Mouse (Mus musculus) embryonic fibroblast, embryonic 13.5 days (primary cell): ENCODE measurements around the gene Nr6a1.

Experiments used
- CTCF ChIP-seq: IDR thresholded peaks from 2 replicates; pipeline ENCODE4 v1.5.1; 2011; ENCODE audit warnings: mild to moderate bottlenecking, control low read depth, low read length, moderate library complexity, borderline replicate concordance; ENCODE audit not compliant: insufficient read depth
- POLR2A ChIP-seq: IDR thresholded peaks from 2 replicates; pipeline ENCODE4 v1.6.1; 2011; ENCODE audit warnings: low read depth, mild to moderate bottlenecking, control low read depth, low read length, moderate library complexity

DNA sequence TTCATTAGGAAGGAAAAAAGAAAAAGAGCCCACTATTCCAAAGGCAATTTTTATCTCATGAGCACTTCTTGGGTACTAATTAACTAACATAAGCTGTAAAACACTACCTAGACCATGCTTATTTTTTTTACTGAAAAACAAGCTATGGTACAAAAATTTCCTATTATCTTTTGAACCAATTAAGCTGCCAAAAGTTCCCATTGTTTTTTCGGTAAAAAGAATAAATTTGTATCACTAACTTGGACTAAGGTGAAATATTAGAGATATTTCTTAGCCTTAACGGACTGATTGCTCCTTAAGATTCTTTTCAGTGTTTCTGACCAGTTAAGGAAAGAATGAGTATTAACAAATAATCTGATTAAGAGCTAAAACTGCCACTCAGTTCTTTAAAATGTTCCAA lies 3.6 kb downstream of the Nr6a1 start:
- TF ChIP-seq CTCF = no peak
- TF ChIP-seq POLR2A = no peak
